Mouse (Mus musculus) stomach, adult 2 months (tissue): ENCODE results near the gene Fthl17c. TPM values are rescaled to one million over a fixed set of nuclear protein-coding genes. Genes with fewer than 3 reads are reported as not detected.

Experiments used
- polyA plus RNA-seq: library from polyadenylated mRNA; depleted of rRNA; stranded (reverse); fragments of >200 nt; gene quantifications from 2 replicates; pipeline ENCODE4 v1.2.3, GENCODE M21; 2012; rRNA removed

The Fthl17c gene
- polyA plus RNA-seq = not detected in 2 replicates

GRCm38 (mm10) chrX:8976459-8976858, at the start of gene Fthl17c:
Fthl17c (minus strand) TSS chrX:8976559.

GRCm38 (mm10) chrX:8986655-8987054, 10.3 kb upstream of the Fthl17c start, which contains the start of gene Fthl17d:
Fthl17d (minus strand) TSS chrX:8986755.

GRCm38 (mm10) chrX:8962875-8963274, 13.5 kb downstream of the Fthl17c start, which contains the start of gene Fthl17b:
Fthl17b (minus strand) TSS chrX:8962975.

Other genes with a start within 250 kb of the Fthl17c start
- not detected in 2 replicates for gene Ssx9, start 228.1 kb downstream of the Fthl17c start, polyA plus RNA-seq
- not detected in 2 replicates for gene Ssxb5, start 172.9 kb downstream of the Fthl17c start, polyA plus RNA-seq
- not detected in 2 replicates for gene Gm6592, start 132.6 kb downstream of the Fthl17c start, polyA plus RNA-seq
- not detected in 2 replicates for gene Gm5751, start 102.3 kb downstream of the Fthl17c start, polyA plus RNA-seq
- 2.4 TPM in 2 replicates for gene B630019K06Rik, start 84.2 kb downstream of the Fthl17c start, polyA plus RNA-seq
- not detected in 2 replicates for gene Fthl17b, start 13.6 kb downstream of the Fthl17c start, polyA plus RNA-seq
- not detected in 2 replicates for gene Fthl17d, start 10.2 kb upstream of the Fthl17c start, polyA plus RNA-seq
- gene Fthl17e, start 56.9 kb upstream of the Fthl17c start, polyA plus RNA-seq = not detected in 2 replicates
- gene Fthl17f, start 86.5 kb upstream of the Fthl17c start, polyA plus RNA-seq = not detected in 2 replicates
- gene 4930402K13Rik, start 128.0 kb upstream of the Fthl17c start, polyA plus RNA-seq = not detected in 2 replicates
- 0.16 TPM in 2 replicates for gene Lancl3, start 223.3 kb upstream of the Fthl17c start, polyA plus RNA-seq